Mouse (Mus musculus) stomach, postnatal 0 days (tissue): ENCODE results near the gene Tnfrsf14.

Experiments
- CTCF ChIP-seq: IDR thresholded peaks from 2 replicates; pipeline ENCODE4 v1.5.1; 2016; ENCODE audit warnings: antibody characterized with exemption, low read depth, mild to moderate bottlenecking, moderate library complexity
- EP300 ChIP-seq: optimal IDR thresholded peaks from 2 replicates; pipeline ENCODE3; 2016; ENCODE audit warnings: antibody characterized with exemption

GRCm38 (mm10) chr4:154944121-154944590 is 15.8 kb upstream of the Tnfrsf14 start:
- TF ChIP-seq CTCF (peak; percentile 97), EP300 (no peak)
